Mouse (Mus musculus) gastrocnemius, adult 2 months (tissue): ENCODE results near the gene Gulp1. TPM values are rescaled to one million over a fixed set of nuclear protein-coding genes. Genes with fewer than 3 reads are reported as not detected.

Experiments used
- DNase-seq: peaks from one replicate; pipeline ENCODE4 v3.0.0; 2022
- H3K27ac ChIP-seq: fragments of 200-600 bp; 2 replicates; pipeline ENCODE4 v1.8.1; 2022; ENCODE audit warnings: mild to moderate bottlenecking
- H3K4me3 ChIP-seq: fragments of 200-600 bp; 2 replicates; pipeline ENCODE4 v1.8.1; 2022; ENCODE audit warnings: mild to moderate bottlenecking, moderate library complexity
- CTCF ChIP-seq: fragments of 200-600 bp; IDR thresholded peaks from 2 replicates; pipeline ENCODE4 v1.8.1; 2022; ENCODE audit warnings: antibody characterized with exemption, mild to moderate bottlenecking, moderate library complexity
- intact Hi-C: fragments of 180-260 bp; cut with DNase I; formaldehyde crosslinking; loops from one replicate; pipeline ENCODE4 v1.15.1; 2025
- total RNA-seq, 2 experiments: library from RNA; stranded (reverse); gene quantifications; 2 replicates each; pipeline ENCODE4 v1.2.3; 2021

Gene Gulp1
- total RNA-seq, 2 experiments from 2014 or later = 3.8 to 5.5 TPM

GRCm38 (mm10) chr1:44750731-44751730 is 199.7 kb downstream of the Gulp1 start:
- intact Hi-C loops = no loop called here
- H3K4me3 ChIP-seq = no peak overlapping the region
- H3K27ac ChIP-seq = peak overlapping the region; percentile 59
- TF ChIP-seq CTCF = no peak
- DNase-seq = peak; percentile 28

GRCm38 (mm10) chr1:44778251-44778650 is 226.9 kb downstream of the Gulp1 start:
- intact Hi-C loops = no loop called here
- no peak for DNase-seq
- no peak for TF ChIP-seq CTCF
- Histone ChIP-seq H3K4me3 (no peak overlapping the region), H3K27ac (no peak overlapping the region)

GRCm38 (mm10) chr1:44803594-44804372 is 252.5 kb downstream of the Gulp1 start:
- no peak for TF ChIP-seq CTCF
- Histone ChIP-seq H3K4me3 (no peak overlapping the region), H3K27ac (no peak overlapping the region)
- peak; percentile 37 for DNase-seq
- intact Hi-C loops = no loop called here

GRCm38 (mm10) chr1:44806368-44806767 is 255.1 kb downstream of the Gulp1 start:
- H3K27ac ChIP-seq = no peak overlapping the region
- no peak for DNase-seq
- H3K4me3 ChIP-seq = no peak overlapping the region
- intact Hi-C loops = no loop called here
- TF ChIP-seq CTCF = no peak

- DNase-seq = no peak
- Histone ChIP-seq H3K27ac (no peak overlapping the region), H3K4me3 (no peak overlapping the region)
- intact Hi-C loops = no loop called here
- TF ChIP-seq CTCF = no peak
Observed at GRCm38 (mm10) chr1:44810336-44810735, 259.0 kb downstream of the Gulp1 start.

GRCm38 (mm10) chr1:44833934-44834333 is 282.6 kb downstream of the Gulp1 start:
- intact Hi-C loops = no loop called here
- DNase-seq = no peak
- TF ChIP-seq CTCF = no peak
- Histone ChIP-seq H3K4me3 (no peak overlapping the region), H3K27ac (no peak overlapping the region)
